Comparison of ENCODE assay signal across 1 mouse cellular context in the genomic region with DNA sequence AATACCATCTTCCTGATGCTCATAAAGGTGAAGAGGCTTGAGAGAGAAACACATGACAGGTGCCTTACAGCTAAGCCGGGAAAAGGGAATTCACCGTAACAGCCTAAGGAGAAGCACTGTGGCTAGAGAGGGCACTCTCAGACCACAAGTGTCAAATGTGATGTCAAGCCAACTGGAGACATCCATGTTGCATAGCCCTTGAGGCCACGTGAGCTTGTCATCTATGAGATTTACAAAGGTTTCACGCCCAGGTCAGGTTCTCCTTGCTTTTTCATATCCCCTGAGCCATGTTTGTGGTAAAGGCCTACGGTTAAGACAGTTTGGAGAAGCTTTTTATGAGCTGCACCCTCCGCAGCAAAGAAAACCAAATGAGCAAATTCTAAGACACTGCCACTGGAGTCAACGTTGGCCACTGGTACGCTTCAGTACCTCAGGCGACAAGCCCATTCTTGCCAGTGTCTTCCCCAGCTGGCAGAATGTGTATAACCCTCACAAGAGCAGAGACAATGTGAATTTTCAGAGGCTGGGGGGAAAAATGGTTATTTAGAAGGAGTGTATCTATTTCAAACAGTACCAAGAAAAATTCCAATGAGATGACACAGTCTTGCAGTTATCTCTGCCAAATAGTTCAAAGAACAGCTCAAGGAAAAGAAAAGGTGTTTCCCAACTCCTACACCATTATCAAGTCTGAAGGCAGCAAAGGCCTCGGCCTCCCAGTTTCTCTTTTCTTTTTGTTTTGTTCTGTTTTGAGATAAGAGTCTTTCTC.
TF ChIP-seq lines count a peak whose summit lies in the region.

No protein-coding gene starts in this region.

TF ChIP-seq in CH12.LX, 34 proteins besides CTCF, POLR2A, EP300 and RAD21 (continued from another document):
- TF ChIP-seq ZC3H11A (IDR thresholded peaks at IDR 0.05; ENCODE audit: low read depth, low read length) (no peak), E2F4 (IDR thresholded peaks at IDR 0.05; ENCODE audit: insufficient replicate concordance, low read depth, low read length) (no peak), ELF1 (IDR thresholded peaks at IDR 0.05; ENCODE audit: low read depth, low read length) (peak; percentile 24; the same call in 1 of the 2 replicates), TBP (conservative IDR thresholded peaks at IDR 0.05; ENCODE audit: low read depth, low read length) (no peak), KAT2A (IDR thresholded peaks at IDR 0.05; ENCODE audit: insufficient replicate concordance, low read length) (no peak), USF1 (IDR thresholded peaks at IDR 0.05; ENCODE audit: low read depth, low read length) (0 out of 2 replicates have a peak, but pooled peaks have one; percentile 24), MYC (IDR thresholded peaks at IDR 0.05; ENCODE audit: low read depth, low read length) (peak; percentile 57; the same call in 1 of the 2 replicates), HCFC1 (IDR thresholded peaks at IDR 0.05; ENCODE audit: low read depth, low read length) (no peak), POLR2AphosphoS2 (IDR thresholded peaks at IDR 0.05; ENCODE audit: low read depth, low read length) (no peak), ZNF384 (IDR thresholded peaks at IDR 0.05; ENCODE audit: low read depth, low read length) (no peak), MAFK (IDR thresholded peaks at IDR 0.05; ENCODE audit: insufficient replicate concordance, low read length) (no peak), UBTF (IDR thresholded peaks at IDR 0.05; ENCODE audit: low read depth, low read length) (no peak), JUN (IDR thresholded peaks at IDR 0.05; ENCODE audit: insufficient read depth, low read depth, low read length) (no peak), RCOR1 (conservative IDR thresholded peaks at IDR 0.05; ENCODE audit: low read depth, low read length) (peak; percentile 49; the same call in 1 of the 2 replicates)
